Comparison of ENCODE assay signal across 32 mouse cellular contexts in the genomic region with DNA sequence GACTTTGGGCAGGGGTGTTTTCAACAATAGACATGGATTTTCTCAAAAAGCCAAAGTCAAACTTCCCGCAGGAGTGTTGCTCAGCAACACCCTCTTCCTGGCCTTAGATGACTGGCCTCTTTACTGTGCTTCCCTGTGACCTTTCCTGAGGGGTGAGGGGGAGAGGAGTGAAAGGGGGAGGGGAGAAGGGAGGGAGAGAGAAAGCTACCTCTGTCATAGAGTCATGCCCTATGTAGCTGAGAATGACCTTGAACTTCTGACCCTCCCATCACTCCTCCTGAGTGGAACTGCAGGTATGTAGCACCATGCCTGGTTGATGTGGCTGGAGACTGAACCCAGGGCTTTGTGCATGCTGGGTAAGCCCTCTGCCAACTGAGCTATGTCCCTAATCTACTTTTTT. TPM values are rescaled to one million over a fixed set of nuclear protein-coding genes. Genes with fewer than 3 reads are reported as not detected.
DNase-seq lines count a peak whose midpoint lies in the region; ATAC-seq lines count a peak whose summit lies in the region.
"Had no signal": no experiment of that assay in that cellular context is flagged by ENCODE, and none has a peak within 500 bp of the region (broad histone marks: within the 10 kb centered on the region; RNA-seq: fewer than 3 reads in every experiment).

No protein-coding gene starts in this region.

- DNase-seq in forebrain, embryonic 10.5 days (ENCODE audit: extremely low spot score, low spot score): no peak
- no peak for DNase-seq in forebrain, embryonic 11.5 days (ENCODE audit: low spot score)
- DNase-seq in midbrain, embryonic 11.5 days (ENCODE audit: low spot score, missing footprints): peak; percentile 62
- peak; percentile 26 for DNase-seq in ZHBTc4 (ENCODE audit: low read depth, low spot score)
- no peak for DNase-seq in gastrocnemius, adult 18-20 months (ENCODE audit: low spot score)
- DNase-seq in natural killer cell, adult 2 months (ENCODE audit: low spot score in 2 of 2): no peak
- DNase-seq: adrenal gland, adult 2 months; adrenal gland, postnatal 10 days; adrenal gland, postnatal 25 days; B cell, adult 2 months; cerebellum, adult 11 months; cerebellum, adult 18-20 months; cerebellum, adult 8-10 months; cerebellum, adult 9-11 months; cerebellum, postnatal 14 days; cerebellum, postnatal 36 days; embryo, embryonic 11 days had no signal

- H3K27ac ChIP-seq in forebrain, embryonic 10.5 days: peak overlapping the region; percentile 6; the same call in 1 of the 2 replicates
- no peak overlapping the region for H3K27ac ChIP-seq in forebrain, embryonic 11.5 days (ENCODE audit: low read depth, low read length)
- no peak overlapping the region for H3K27ac ChIP-seq in midbrain, embryonic 11.5 days (ENCODE audit: low read depth, low read length)
- no peak overlapping the region for H3K27ac ChIP-seq in midbrain, embryonic 13.5 days
- H3K27ac ChIP-seq: embryonic facial prominence, embryonic 15.5 days; forebrain, embryonic 12.5 days had no signal

- no peak overlapping the region for H3K4me3 ChIP-seq in forebrain, embryonic 10.5 days
- no peak overlapping the region for H3K4me3 ChIP-seq in forebrain, embryonic 11.5 days (ENCODE audit: low read depth, low read length)
- H3K4me3 ChIP-seq in midbrain, embryonic 11.5 days (ENCODE audit: low read depth, low read length): no peak overlapping the region
- no peak overlapping the region for H3K4me3 ChIP-seq in midbrain, embryonic 13.5 days (replicated peaks)
- H3K4me3 ChIP-seq: embryonic facial prominence, embryonic 13.5 days; embryonic facial prominence, embryonic 15.5 days; erythroblast, embryonic 14.5 days; forebrain, embryonic 12.5 days had no signal

- 58% methylated on average over 1 of the region's 1 CpGs for WGBS in forebrain, embryonic 10.5 days
- 78% methylated on average over 1 of the region's 1 CpGs for WGBS in forebrain, embryonic 11.5 days
- 68% methylated on average over 1 of the region's 1 CpGs for WGBS in midbrain, embryonic 11.5 days
- WGBS in midbrain, embryonic 13.5 days: 59% methylated on average over 1 of the region's 1 CpGs

- ATAC-seq in forebrain, embryonic 11.5 days (replicated peaks; ENCODE audit: low FRiP score): no peak
- ATAC-seq in midbrain, embryonic 11.5 days (ENCODE audit: low FRiP score): no peak
- ATAC-seq in midbrain, embryonic 13.5 days: no peak
- ATAC-seq: CD4-positive, CD25-positive, alpha-beta regulatory T cell, adult 4 months; forebrain, embryonic 14.5 days; forebrain, embryonic 16.5 days had no signal

- no peaks in the 10 kb centered on the region for H3K9me3 ChIP-seq in forebrain, embryonic 10.5 days
- H3K9me3 ChIP-seq in forebrain, embryonic 11.5 days (ENCODE audit: control insufficient read depth, low read length): no peaks in the 10 kb centered on the region
- no peaks in the 10 kb centered on the region for H3K9me3 ChIP-seq in midbrain, embryonic 11.5 days (ENCODE audit: control insufficient read depth, low read length)
- no peaks in the 10 kb centered on the region for H3K9me3 ChIP-seq in midbrain, embryonic 13.5 days
- H3K9me3 ChIP-seq: embryonic facial prominence, embryonic 13.5 days; embryonic facial prominence, embryonic 15.5 days; forebrain, embryonic 12.5 days had no signal

- H3K4me2 ChIP-seq in forebrain, embryonic 11.5 days (ENCODE audit: low read depth, low read length, severe bottlenecking): no peak overlapping the region
- H3K4me2 ChIP-seq in midbrain, embryonic 11.5 days: no peak overlapping the region
- no peak overlapping the region for H3K4me2 ChIP-seq in midbrain, embryonic 13.5 days (replicated peaks)
- H3K4me2 ChIP-seq: embryonic facial prominence, embryonic 13.5 days; embryonic facial prominence, embryonic 15.5 days; forebrain, embryonic 12.5 days had no signal

- H3K9ac ChIP-seq in forebrain, embryonic 11.5 days (ENCODE audit: low read length): no peak overlapping the region
- H3K9ac ChIP-seq in midbrain, embryonic 11.5 days (ENCODE audit: low read length): no peak overlapping the region
- H3K9ac ChIP-seq in midbrain, embryonic 13.5 days (replicated peaks): no peak overlapping the region
- H3K9ac ChIP-seq: embryonic facial prominence, embryonic 13.5 days; embryonic facial prominence, embryonic 15.5 days; forebrain, embryonic 12.5 days had no signal

- H3K36me3 ChIP-seq in forebrain, embryonic 10.5 days (replicated peaks): no peaks in the 10 kb centered on the region
- H3K36me3 ChIP-seq in forebrain, embryonic 11.5 days (ENCODE audit: control insufficient read depth, insufficient read depth, low read length): no peaks in the 10 kb centered on the region
- H3K36me3 ChIP-seq in midbrain, embryonic 11.5 days (ENCODE audit: control insufficient read depth, insufficient read depth, low read length): no peaks in the 10 kb centered on the region
- no peaks in the 10 kb centered on the region for H3K36me3 ChIP-seq in midbrain, embryonic 13.5 days
- H3K36me3 ChIP-seq: embryonic facial prominence, embryonic 13.5 days; embryonic facial prominence, embryonic 15.5 days; forebrain, embryonic 12.5 days had no signal

- peaks cover 33% of the 10 kb centered on the region for H3K27me3 ChIP-seq in forebrain, embryonic 10.5 days (ENCODE audit: poor library complexity, severe bottlenecking)
- no peaks in the 10 kb centered on the region for H3K27me3 ChIP-seq in forebrain, embryonic 11.5 days (ENCODE audit: control insufficient read depth, insufficient read depth, low read length)
- H3K27me3 ChIP-seq in midbrain, embryonic 11.5 days (ENCODE audit: control insufficient read depth, insufficient read depth, low read length): no peaks in the 10 kb centered on the region
- peaks cover 14% of the 10 kb centered on the region; the same call in 1 of the 2 replicates for H3K27me3 ChIP-seq in midbrain, embryonic 13.5 days
- H3K27me3 ChIP-seq: embryonic facial prominence, embryonic 13.5 days; embryonic facial prominence, embryonic 15.5 days had no signal

- H3K4me1 ChIP-seq in forebrain, embryonic 10.5 days: peaks cover 49% of the 10 kb centered on the region
- 0 out of 2 replicates have a peak, but pooled peaks cover 4% of the 10 kb centered on the region for H3K4me1 ChIP-seq in forebrain, embryonic 11.5 days (replicated peaks; ENCODE audit: control insufficient read depth, insufficient read depth, low read length)
- no peaks in the 10 kb centered on the region; the same call in 1 of the 2 replicates for H3K4me1 ChIP-seq in midbrain, embryonic 11.5 days (ENCODE audit: control insufficient read depth, insufficient read depth, low read length)
- H3K4me1 ChIP-seq in midbrain, embryonic 13.5 days (replicated peaks): peaks cover 8% of the 10 kb centered on the region

RNA-seq across cellular contexts. Expression of gene Gm10803, which starts 25.5 kb away (rescaled TPM):
- polyA plus RNA-seq in forebrain, embryonic 10.5 days (2016; fragmentation: Nextera tagmentation; extraction: Ambion mirVana): not detected in 2 replicates
- not detected in 2 replicates for polyA plus RNA-seq in forebrain, embryonic 11.5 days (2014; fragmentation: Nextera tagmentation; extraction: Ambion mirVana)
- not detected in 2 replicates for polyA plus RNA-seq in midbrain, embryonic 11.5 days (2014; fragmentation: Nextera tagmentation; extraction: Ambion mirVana)
- not detected in 2 replicates for polyA plus RNA-seq in midbrain, embryonic 13.5 days (2015; fragmentation: Nextera tagmentation; extraction: Ambion mirVana)
- total RNA-seq in gastrocnemius, adult 18-20 months (2021): not detected
- total RNA-seq: adrenal gland, adult 2 months; adrenal gland, postnatal 10 days; adrenal gland, postnatal 25 days; adrenal gland, postnatal 4 days; CH12.LX; common myeloid progenitor, adult 5-6 weeks; ES-E14; MEL had no signal
- polyA plus RNA-seq: adrenal gland, adult 2 months; brain, embryonic 14.5 days; CD4-positive, CD25-positive, alpha-beta regulatory T cell, adult 4 months; embryonic facial prominence, embryonic 11.5 days; embryonic facial prominence, embryonic 13.5 days; embryonic facial prominence, embryonic 15.5 days; erythroblast, embryonic 14.5 days; forebrain, embryonic 12.5 days; forebrain, embryonic 14.5 days; forebrain, embryonic 16.5 days had no signal

RNA-seq across cellular contexts. Expression of gene Alx4, which starts 56.4 kb away (rescaled TPM):
- polyA plus RNA-seq in forebrain, embryonic 10.5 days (2016; fragmentation: Nextera tagmentation; extraction: Ambion mirVana): 20.1 and 20.4 TPM in 2 replicates
- 10.0 and 11.2 TPM in 2 replicates for polyA plus RNA-seq in forebrain, embryonic 11.5 days (2014; fragmentation: Nextera tagmentation; extraction: Ambion mirVana)
- polyA plus RNA-seq in midbrain, embryonic 11.5 days (2014; fragmentation: Nextera tagmentation; extraction: Ambion mirVana): 3.9 and 4.4 TPM in 2 replicates
- polyA plus RNA-seq in midbrain, embryonic 13.5 days (2015; fragmentation: Nextera tagmentation; extraction: Ambion mirVana): 0.63 and 0.74 TPM in 2 replicates
- total RNA-seq in gastrocnemius, adult 18-20 months (2021): under 1 TPM; 0.25 to 0.31 TPM
- total RNA-seq: CH12.LX; common myeloid progenitor, adult 5-6 weeks; MEL had no signal
- polyA plus RNA-seq: CD4-positive, CD25-positive, alpha-beta regulatory T cell, adult 4 months had no signal

Comparison
In these comparisons a context has a peak if more than half of its experiments do, and no peak if none do; other contexts are left out.
1. DNase-seq: peak in midbrain, embryonic 11.5 days (single experiment) and ZHBTc4 (single experiment); none in forebrain, embryonic 10.5 days (single experiment), forebrain, embryonic 11.5 days (single experiment), gastrocnemius, adult 18-20 months (single experiment) and natural killer cell, adult 2 months (0 of 2).